Mouse (Mus musculus) E14TG2a.4 (cell line): Measurements from ENCODE around the gene Kbtbd7.

Source experiments
- H3K27me3 ChIP-seq: 2 replicates; pipeline ENCODE4 v1.6.1; 2014; ENCODE audit warnings: low read length, control low read depth; ENCODE audit not compliant: insufficient read depth
- H3K36me3 ChIP-seq: 2 replicates; pipeline ENCODE4 v1.6.1; 2014; ENCODE audit warnings: low read length, control low read depth; ENCODE audit not compliant: insufficient read depth
- H3K4me1 ChIP-seq: replicated peaks from 2 replicates; pipeline ENCODE4 v1.6.1; 2014; ENCODE audit warnings: low read depth, low read length, control low read depth
- H3K4me3 ChIP-seq: replicated peaks from 2 replicates; pipeline ENCODE4 v1.5.1; 2014; ENCODE audit warnings: mild to moderate bottlenecking, low read length
- H3K9me3 ChIP-seq: 2 replicates; pipeline ENCODE4 v1.6.1; 2014; ENCODE audit warnings: low read length, control low read depth
- CTCF ChIP-seq: conservative IDR thresholded peaks from 2 replicates; pipeline ENCODE4 v1.5.1; 2014; ENCODE audit warnings: low read length
- NANOG ChIP-seq: IDR thresholded peaks from 2 replicates; pipeline ENCODE4 v1.6.1; 2014; ENCODE audit warnings: borderline replicate concordance, low read length, mixed read lengths
- POU5F1 ChIP-seq: IDR thresholded peaks from 2 replicates; pipeline ENCODE4 v1.6.1; 2014; ENCODE audit warnings: low read length, borderline replicate concordance

The Kbtbd7 gene

GRCm38 (mm10) chr14:79473384-79473783, 47.1 kb downstream of the Kbtbd7 start:
- H3K4me1 ChIP-seq, result no peaks in the 10 kb centered on the region
- no peaks in the 10 kb centered on the region for H3K27me3 ChIP-seq
- no peaks in the 10 kb centered on the region for H3K9me3 ChIP-seq
- TF ChIP-seq NANOG (no peak), CTCF (no peak), POU5F1 (no peak)
- H3K4me3 ChIP-seq, result no peak overlapping the region
- peaks cover 87% of the 10 kb centered on the region for H3K36me3 ChIP-seq
